Mouse (Mus musculus): ENCODE results near the gene Agpat1. TPM values are rescaled to one million over a fixed set of nuclear protein-coding genes. Genes with fewer than 3 reads are reported as not detected.
A peak's percentile ranks its signal among the peaks of the same experiment; 100 is the strongest.

Gene Agpat1
- polyA plus RNA-seq, 1 experiment from 2014 or later: 123 TPM

DNA sequence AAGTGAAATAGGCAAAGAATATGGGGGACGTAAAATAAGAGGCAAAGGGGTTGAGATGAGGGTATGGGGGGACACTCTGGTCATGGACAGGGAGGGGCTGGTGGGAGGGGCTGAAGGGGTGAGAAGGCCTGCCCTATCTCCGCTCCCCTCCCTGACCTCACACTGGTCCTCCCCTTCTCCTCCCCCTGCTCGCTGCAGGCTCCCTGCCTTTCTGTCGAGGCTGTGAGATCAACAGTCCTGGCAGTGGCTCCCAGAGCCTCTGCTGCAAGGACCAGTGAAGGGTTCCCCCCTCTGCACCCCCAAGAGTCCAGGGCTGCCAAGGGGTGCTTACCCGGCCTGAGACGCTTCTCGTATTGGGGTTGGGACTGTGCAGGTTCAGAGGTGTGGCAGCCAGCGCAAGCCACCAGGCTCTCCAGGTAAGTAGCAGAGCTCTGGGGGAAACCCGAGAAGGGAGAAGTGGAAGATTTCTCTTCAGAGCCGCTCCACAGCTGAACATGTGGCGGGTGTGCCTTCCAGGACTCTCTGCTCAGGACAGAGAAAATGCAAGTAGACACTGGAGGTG lies 56.3 kb downstream of the Agpat1 start:
- Histone ChIP-seq H3K27ac (replicated peaks; ENCODE audit: low read depth, low read length) (no peak overlapping the region), H3K27me3 (ENCODE audit: control insufficient read depth, insufficient read depth, low read length) (peaks cover 8% of the 10 kb centered on the region), H3K9me3 (ENCODE audit: control insufficient read depth, low read length) (no peaks in the 10 kb centered on the region), H3K4me2 (ENCODE audit: low read length) (no peak overlapping the region), H3K4me1 (ENCODE audit: control insufficient read depth, insufficient read depth, low read length) (no peaks in the 10 kb centered on the region), H3K4me3 (replicated peaks; ENCODE audit: low read depth, low read length) (no peak overlapping the region), H3K36me3 (ENCODE audit: control insufficient read depth, insufficient read depth, low read length) (0 out of 2 replicates have a peak, but pooled peaks cover 4% of the 10 kb centered on the region), H3K9ac (replicated peaks; ENCODE audit: low read length) (no peak overlapping the region)
- 37% methylated on average over 11 of the region's 11 CpGs for WGBS
- ATAC-seq (ENCODE audit: low FRiP score, low TSS enrichment): no peak
- DNase-seq: no peak

DNA sequence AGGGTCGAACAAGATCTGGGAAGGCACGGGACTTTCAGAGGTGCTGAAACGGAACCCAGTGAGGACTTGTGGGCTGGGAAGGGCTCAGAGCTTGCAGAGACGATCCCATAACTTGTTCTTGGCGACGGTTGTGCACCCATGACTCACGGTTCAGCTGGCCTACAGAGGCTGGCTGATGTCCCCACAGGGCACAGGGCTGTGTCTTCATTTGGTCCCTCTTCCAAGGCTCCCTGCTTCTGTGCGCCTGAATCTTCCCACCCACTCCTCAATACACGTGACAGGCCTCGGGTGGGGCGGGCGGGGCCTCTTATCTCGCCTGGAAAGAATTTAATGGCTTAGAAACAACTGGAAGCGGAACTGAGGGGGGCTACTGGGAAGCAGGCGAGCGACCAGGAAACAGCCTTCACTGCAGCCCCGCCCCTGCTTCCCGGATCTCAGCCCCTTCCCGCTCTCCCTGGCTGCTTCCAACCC lies 57.1 kb downstream of the Agpat1 start:
- DNase-seq: no peak
- H3K4me3 ChIP-seq (replicated peaks; ENCODE audit: low read depth, low read length): no peak overlapping the region
- H3K9me3 ChIP-seq (ENCODE audit: control insufficient read depth, low read length): no peaks in the 10 kb centered on the region
- no peak overlapping the region for H3K27ac ChIP-seq (replicated peaks; ENCODE audit: low read depth, low read length)
- ATAC-seq (ENCODE audit: low FRiP score, low TSS enrichment): no peak
- H3K4me2 ChIP-seq (ENCODE audit: low read length): peak overlapping the region; percentile 22
- H3K4me1 ChIP-seq (ENCODE audit: control insufficient read depth, insufficient read depth, low read length): no peaks in the 10 kb centered on the region
- peaks cover 8% of the 10 kb centered on the region for H3K27me3 ChIP-seq (ENCODE audit: control insufficient read depth, insufficient read depth, low read length)
- H3K36me3 ChIP-seq (ENCODE audit: control insufficient read depth, insufficient read depth, low read length): no peaks in the 10 kb centered on the region
- WGBS: 14% methylated on average over 19 of the region's 19 CpGs
- no peak overlapping the region for H3K9ac ChIP-seq (replicated peaks; ENCODE audit: low read length)

DNA sequence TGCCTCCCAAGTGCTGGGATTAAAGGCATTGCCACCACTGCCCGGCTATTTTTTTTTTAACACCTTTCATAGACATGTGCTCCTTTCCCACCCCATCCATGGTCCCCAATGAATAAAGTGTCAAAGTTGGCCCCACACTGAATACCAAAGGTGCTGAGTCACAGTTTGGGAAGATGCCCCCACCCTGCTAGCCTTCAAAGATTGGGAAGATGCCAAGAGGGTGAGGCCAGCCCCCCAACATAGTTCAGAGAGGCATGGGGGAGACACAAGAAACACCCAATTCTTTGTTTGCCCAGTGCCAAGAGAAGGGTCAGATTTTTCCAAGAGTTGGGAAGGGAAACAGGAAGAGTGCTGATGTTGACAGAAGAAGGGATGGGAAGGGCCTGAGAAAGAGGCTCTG lies 58.4 kb downstream of the Agpat1 start:
- H3K9ac ChIP-seq (replicated peaks; ENCODE audit: low read length): no peak overlapping the region
- H3K9me3 ChIP-seq (ENCODE audit: control insufficient read depth, low read length): no peaks in the 10 kb centered on the region
- no peaks in the 10 kb centered on the region for H3K36me3 ChIP-seq (ENCODE audit: control insufficient read depth, insufficient read depth, low read length)
- H3K27ac ChIP-seq (replicated peaks; ENCODE audit: low read depth, low read length): no peak overlapping the region
- H3K4me1 ChIP-seq (ENCODE audit: control insufficient read depth, insufficient read depth, low read length): no peaks in the 10 kb centered on the region
- ATAC-seq (ENCODE audit: low FRiP score, low TSS enrichment) (no peak), DNase-seq (no peak)
- 93% methylated on average over 1 of the region's 1 CpGs for WGBS
- H3K27me3 ChIP-seq (ENCODE audit: control insufficient read depth, insufficient read depth, low read length): peaks cover 8% of the 10 kb centered on the region
- no peak overlapping the region for H3K4me3 ChIP-seq (replicated peaks; ENCODE audit: low read depth, low read length)
- H3K4me2 ChIP-seq (ENCODE audit: low read length): no peak overlapping the region

DNA sequence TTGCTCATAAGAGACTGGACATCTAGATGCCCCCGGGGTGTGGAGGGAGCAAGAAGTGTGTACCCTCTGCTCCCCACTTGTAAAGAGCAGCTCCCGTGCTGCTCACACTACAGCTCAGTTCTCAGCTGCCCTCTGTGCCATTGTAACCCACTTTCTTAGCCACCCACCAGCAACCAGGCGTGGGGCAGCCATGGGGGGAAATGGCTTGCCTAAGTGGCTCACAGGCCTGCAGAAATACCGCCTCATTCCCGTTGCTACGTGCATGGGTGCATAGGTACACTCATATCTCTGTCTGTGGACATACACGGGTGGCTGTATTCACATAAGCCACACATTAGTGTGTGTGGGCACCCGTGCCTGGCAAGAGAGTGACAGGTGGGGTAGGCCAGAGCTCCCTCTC lies 58.9 kb downstream of the Agpat1 start:
- ATAC-seq (ENCODE audit: low FRiP score, low TSS enrichment) (no peak), DNase-seq (no peak)
- Histone ChIP-seq H3K4me2 (ENCODE audit: low read length) (no peak overlapping the region), H3K4me1 (ENCODE audit: control insufficient read depth, insufficient read depth, low read length) (no peaks in the 10 kb centered on the region), H3K9ac (replicated peaks; ENCODE audit: low read length) (no peak overlapping the region), H3K27ac (replicated peaks; ENCODE audit: low read depth, low read length) (no peak overlapping the region), H3K27me3 (ENCODE audit: control insufficient read depth, insufficient read depth, low read length) (peaks cover 8% of the 10 kb centered on the region), H3K4me3 (replicated peaks; ENCODE audit: low read depth, low read length) (no peak overlapping the region), H3K9me3 (ENCODE audit: control insufficient read depth, low read length) (no peaks in the 10 kb centered on the region), H3K36me3 (ENCODE audit: control insufficient read depth, insufficient read depth, low read length) (no peaks in the 10 kb centered on the region)
- 85% methylated on average over 8 of the region's 8 CpGs for WGBS

Other genes with a start within 250 kb of the Agpat1 start
- not detected in 2 replicates for gene Btnl2, start 249.4 kb upstream of the Agpat1 start, polyA plus RNA-seq (2014; fragmentation: Nextera tagmentation; extraction: Ambion mirVana)
- gene Btnl1, start 227.1 kb upstream of the Agpat1 start, polyA plus RNA-seq (2014; fragmentation: Nextera tagmentation; extraction: Ambion mirVana): not detected in 2 replicates
- 5.8 and 6.2 TPM in 2 replicates for gene BC051142, start 205.4 kb upstream of the Agpat1 start, polyA plus RNA-seq (2014; fragmentation: Nextera tagmentation; extraction: Ambion mirVana)
- gene Btnl4, start 126.9 kb upstream of the Agpat1 start, polyA plus RNA-seq (2014; fragmentation: Nextera tagmentation; extraction: Ambion mirVana): not detected in 2 replicates
- not detected in 2 replicates for gene Btnl6, start 86.9 kb upstream of the Agpat1 start, polyA plus RNA-seq (2014; fragmentation: Nextera tagmentation; extraction: Ambion mirVana)
- 9.9 and 10.3 TPM in 2 replicates for gene Notch4, start 40.0 kb upstream of the Agpat1 start, polyA plus RNA-seq (2014; fragmentation: Nextera tagmentation; extraction: Ambion mirVana)
- gene Gpsm3, start 14.5 kb upstream of the Agpat1 start, polyA plus RNA-seq (2014; fragmentation: Nextera tagmentation; extraction: Ambion mirVana): 2.3 and 4.3 TPM in 2 replicates
- gene Pbx2, start 13.0 kb upstream of the Agpat1 start, polyA plus RNA-seq (2014; fragmentation: Nextera tagmentation; extraction: Ambion mirVana): 12.8 and 13.5 TPM in 2 replicates
- gene Ager, start 6.4 kb upstream of the Agpat1 start, polyA plus RNA-seq (2014; fragmentation: Nextera tagmentation; extraction: Ambion mirVana): 1.2 and 1.4 TPM in 2 replicates
- 223 and 269 TPM in 2 replicates for gene Rnf5, start 572 bp upstream of the Agpat1 start, polyA plus RNA-seq (2014; fragmentation: Nextera tagmentation; extraction: Ambion mirVana)
- 6.7 and 9.5 TPM in 2 replicates for gene Egfl8, start 11.7 kb downstream of the Agpat1 start, polyA plus RNA-seq (2014; fragmentation: Nextera tagmentation; extraction: Ambion mirVana)
- gene Ppt2, start 24.2 kb downstream of the Agpat1 start, polyA plus RNA-seq (2014; fragmentation: Nextera tagmentation; extraction: Ambion mirVana): 23.4 and 25.5 TPM in 2 replicates
- 12.4 and 13.6 TPM in 2 replicates for gene Prrt1, start 25.3 kb downstream of the Agpat1 start, polyA plus RNA-seq (2014; fragmentation: Nextera tagmentation; extraction: Ambion mirVana)
- 11.2 and 14.5 TPM in 2 replicates for gene Fkbpl, start 40.5 kb downstream of the Agpat1 start, polyA plus RNA-seq (2014; fragmentation: Nextera tagmentation; extraction: Ambion mirVana)
- 97.1 TPM in 2 replicates for gene Atf6b, start 42.9 kb downstream of the Agpat1 start, polyA plus RNA-seq (2014; fragmentation: Nextera tagmentation; extraction: Ambion mirVana)
- gene Tnxb, start 66.3 kb downstream of the Agpat1 start, polyA plus RNA-seq (2014; fragmentation: Nextera tagmentation; extraction: Ambion mirVana): 0.13 and 0.24 TPM in 2 replicates
- gene C4b, start 139.6 kb downstream of the Agpat1 start, polyA plus RNA-seq (2014; fragmentation: Nextera tagmentation; extraction: Ambion mirVana): 0.09 TPM in 1 of 2 replicates, not detected in the other
- not detected in 2 replicates for gene Cyp21a1, start 200.3 kb downstream of the Agpat1 start, polyA plus RNA-seq (2014; fragmentation: Nextera tagmentation; extraction: Ambion mirVana)
- gene Stk19, start 232.7 kb downstream of the Agpat1 start, polyA plus RNA-seq (2014; fragmentation: Nextera tagmentation; extraction: Ambion mirVana): 32.1 and 39.3 TPM in 2 replicates
- gene Dxo, start 232.8 kb downstream of the Agpat1 start, polyA plus RNA-seq (2014; fragmentation: Nextera tagmentation; extraction: Ambion mirVana): 66.6 and 68.6 TPM in 2 replicates
- gene Skiv2l, start 245.9 kb downstream of the Agpat1 start, polyA plus RNA-seq (2014; fragmentation: Nextera tagmentation; extraction: Ambion mirVana): 47.7 and 55.5 TPM in 2 replicates
- gene Nelfe, start 246.1 kb downstream of the Agpat1 start, polyA plus RNA-seq (2014; fragmentation: Nextera tagmentation; extraction: Ambion mirVana): 75.5 and 85.3 TPM in 2 replicates